Mouse (Mus musculus): ENCODE results near the gene Eml6.

The Eml6 gene

GRCm38 (mm10) chr11:29748750-29749467 lies 276.9 kb downstream of the Eml6 start:
- no peak for DNase-seq

DNA sequence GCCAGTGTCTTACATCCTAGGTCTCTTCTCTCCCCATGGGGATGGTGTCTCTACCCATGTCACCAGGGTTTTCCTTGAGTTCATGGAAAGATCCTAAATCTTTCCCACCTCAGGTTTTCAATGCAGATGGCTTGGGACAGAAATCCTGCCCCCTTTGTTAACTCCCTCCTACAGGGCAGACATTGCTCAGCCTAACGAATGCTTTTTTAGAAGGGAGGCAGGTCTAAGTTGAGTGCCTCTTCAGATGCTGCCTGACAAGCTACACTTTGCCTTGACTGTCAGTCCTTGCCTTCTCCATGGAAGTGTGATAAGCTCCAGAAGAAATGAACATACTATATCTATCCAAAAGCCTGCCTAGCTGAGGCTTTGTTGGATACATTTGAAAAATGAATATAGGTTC lies 278.0 kb downstream of the Eml6 start:
- no peak for DNase-seq

DNA sequence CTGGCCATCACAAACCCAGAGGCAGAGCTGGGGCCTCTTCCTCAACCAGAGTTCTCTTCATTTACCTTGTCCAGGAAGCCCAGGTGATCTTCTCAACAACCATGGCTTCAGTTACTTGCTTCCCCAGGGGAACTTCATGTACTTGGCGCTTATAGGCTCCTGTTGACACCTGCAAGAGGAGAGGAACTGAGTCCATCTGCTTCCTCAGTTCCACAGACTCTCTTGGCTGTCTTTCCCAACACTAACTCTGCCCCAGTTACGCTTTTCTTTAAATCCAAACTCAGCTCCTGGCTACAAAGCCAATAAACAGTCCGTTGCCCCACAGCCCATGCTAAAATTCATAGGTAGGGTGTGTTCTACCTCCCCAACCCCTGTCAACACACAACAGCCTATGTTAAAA lies 278.5 kb downstream of the Eml6 start:
- no peak for DNase-seq

- DNase-seq = no peak
Measured at GRCm38 (mm10) chr11:29746203-29746602, 279.6 kb downstream of the Eml6 start.

- no peak for DNase-seq
Measured at GRCm38 (mm10) chr11:29745513-29745912, 280.3 kb downstream of the Eml6 start.

GRCm38 (mm10) chr11:29744760-29745430 lies 280.9 kb downstream of the Eml6 start:
- no peak for DNase-seq

- no peak for DNase-seq
Measured at GRCm38 (mm10) chr11:29739752-29740151, 286.1 kb downstream of the Eml6 start.

GRCm38 (mm10) chr11:29727901-29728300 lies 297.9 kb downstream of the Eml6 start:
- no peak for DNase-seq

GRCm38 (mm10) chr11:29725610-29726009 lies 300.2 kb downstream of the Eml6 start:
- DNase-seq = no peak

GRCm38 (mm10) chr11:29725167-29725566 lies 300.7 kb downstream of the Eml6 start:
- DNase-seq = no peak

GRCm38 (mm10) chr11:29724213-29724612 lies 301.6 kb downstream of the Eml6 start:
- no peak for DNase-seq

- DNase-seq = no peak
Measured at GRCm38 (mm10) chr11:29719597-29719996, 306.2 kb downstream of the Eml6 start.

DNA sequence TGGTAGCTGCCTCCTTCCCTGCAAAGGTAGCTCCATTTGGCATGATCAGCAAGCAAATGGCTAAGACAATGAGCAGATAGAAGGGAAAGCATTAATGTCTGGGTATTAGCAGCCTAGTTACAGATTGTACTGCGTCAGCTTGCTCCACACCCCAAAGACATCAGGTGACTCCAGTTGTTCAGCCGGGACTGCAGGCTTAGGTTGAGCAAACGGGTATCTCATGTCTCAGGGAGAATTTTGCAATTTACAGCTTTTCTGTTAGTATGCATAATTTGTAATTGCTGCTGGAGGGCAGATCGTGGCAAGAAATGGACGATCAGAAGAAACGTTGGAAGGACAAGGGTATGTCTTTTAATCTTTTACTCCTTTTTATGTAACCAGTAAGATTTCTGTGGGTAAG lies 307.3 kb downstream of the Eml6 start:
- DNase-seq = peak; percentile 22

- DNase-seq = no peak
Measured at GRCm38 (mm10) chr11:29715499-29715898, 310.3 kb downstream of the Eml6 start.

DNA sequence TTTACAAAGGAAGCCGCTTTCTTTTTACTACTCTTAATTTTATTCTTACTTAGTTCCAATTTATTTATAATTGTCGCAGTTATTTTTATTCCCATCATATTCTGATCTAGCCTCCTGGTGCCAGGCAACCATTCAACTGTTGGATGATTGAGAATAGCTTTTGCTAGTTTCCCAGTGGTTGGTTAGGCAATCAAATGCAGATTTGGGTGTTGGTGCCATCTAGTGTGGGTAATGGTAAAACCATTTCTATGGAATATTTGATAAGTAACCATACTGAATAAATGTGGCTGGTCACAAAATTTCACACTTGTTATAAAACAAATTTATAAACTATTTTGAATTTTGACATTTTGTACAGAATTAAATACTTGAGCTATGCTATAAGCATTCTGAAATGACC lies 311.0 kb downstream of the Eml6 start:
- peak; percentile 25 for DNase-seq

- DNase-seq = no peak
Measured at GRCm38 (mm10) chr11:29714114-29714513, 311.7 kb downstream of the Eml6 start.

DNA sequence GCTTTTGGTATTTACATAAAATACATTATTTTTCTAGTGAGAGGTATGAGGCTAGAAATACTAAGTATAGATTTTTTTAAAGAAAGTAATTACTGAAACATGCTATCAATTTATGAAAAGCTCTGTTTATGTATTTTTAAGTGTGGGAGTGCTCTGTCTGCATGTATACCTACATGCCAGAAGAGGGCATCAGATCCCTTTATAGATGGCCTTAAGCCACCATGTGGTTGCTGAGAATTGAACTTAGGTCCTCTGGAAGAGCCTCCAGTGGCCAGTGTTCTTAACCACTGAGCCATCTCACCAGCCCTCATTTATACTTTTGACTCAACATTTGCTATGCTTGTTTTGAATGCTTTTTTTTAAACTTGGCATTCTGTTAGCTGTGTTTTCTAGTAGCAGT lies 316.3 kb downstream of the Eml6 start:
- DNase-seq = no peak

GRCm38 (mm10) chr11:29706845-29707244 lies 319.0 kb downstream of the Eml6 start:
- DNase-seq = no peak

DNA sequence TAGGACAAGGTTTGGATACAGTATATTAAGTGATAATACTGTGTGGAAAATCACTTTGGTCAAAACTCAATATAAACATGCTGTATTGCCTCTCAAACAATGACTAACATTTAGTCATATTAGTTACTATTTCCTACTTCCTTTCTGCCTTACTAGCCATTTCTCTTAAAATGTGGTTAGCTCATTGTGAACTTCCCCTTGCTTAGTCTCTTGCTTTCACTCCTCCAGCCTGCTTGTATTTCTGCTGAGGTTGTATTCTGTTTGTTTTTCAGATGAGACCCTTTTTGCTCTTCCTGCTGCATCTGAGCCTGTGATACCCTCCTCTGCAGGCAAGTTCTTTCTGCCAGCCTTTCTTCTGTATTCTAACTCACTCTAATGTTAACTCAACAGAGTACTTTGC lies 320.6 kb downstream of the Eml6 start:
- DNase-seq = no peak

GRCm38 (mm10) chr11:29702721-29703120 lies 323.1 kb downstream of the Eml6 start:
- peak; percentile 20 for DNase-seq

- no peak for DNase-seq
Measured at GRCm38 (mm10) chr11:29694754-29695153, 331.1 kb downstream of the Eml6 start.

DNA sequence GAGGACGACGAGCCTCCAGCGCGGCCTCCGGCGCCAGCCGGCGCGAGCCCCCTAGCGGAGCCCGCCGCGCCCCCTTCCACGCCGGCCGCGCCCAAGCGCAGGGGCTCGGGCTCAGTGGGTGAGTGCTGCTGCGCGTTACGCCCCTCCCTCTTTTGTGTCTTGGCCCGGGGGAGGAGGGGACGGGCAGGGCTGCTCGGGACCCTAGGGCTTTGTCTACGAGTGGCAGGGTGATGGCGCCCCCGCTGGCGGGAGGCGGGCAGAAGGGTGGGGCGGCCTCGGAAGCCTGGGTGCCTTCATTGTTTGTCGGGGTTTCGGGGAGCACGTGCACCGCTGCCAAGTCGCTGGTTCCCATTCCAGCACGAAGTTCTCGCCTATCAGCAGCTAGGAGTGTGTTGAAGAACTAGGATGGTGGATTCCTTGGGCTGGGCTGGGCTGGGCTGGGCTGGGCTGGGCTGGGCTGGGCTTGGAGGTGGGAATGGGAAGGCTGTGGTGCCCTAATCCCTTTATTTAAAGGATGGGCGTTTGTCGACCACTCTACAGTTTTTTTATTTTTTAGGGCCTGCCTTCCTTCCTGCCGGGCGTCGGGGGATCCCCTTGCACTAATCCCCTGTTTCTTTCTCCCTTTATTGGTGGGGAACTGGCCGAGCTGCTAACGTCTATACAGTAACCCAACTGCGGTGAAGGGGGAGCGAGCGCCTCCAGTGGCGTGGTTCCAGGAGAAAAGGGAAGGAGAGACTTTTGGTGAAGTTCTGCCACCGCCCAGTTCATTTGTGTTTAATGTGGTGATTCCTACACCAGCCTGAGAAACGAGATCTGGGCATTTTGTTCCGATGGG lies 332.0 kb downstream of the Eml6 start:
- DNase-seq = peak; percentile 90

Measured in kidney, postnatal 10 days (tissue).